Mouse (Mus musculus) layer of hippocampus, adult 11-12 months (tissue): ENCODE results near the gene Fbxo39.
A peak's percentile ranks its signal among the peaks of the same experiment; 100 is the strongest.

ENCODE experiments used
- DNase-seq: peaks from one replicate; pipeline ENCODE4 v3.0.0; 2022; ENCODE audit warnings: low spot score

The Fbxo39 gene

DNA sequence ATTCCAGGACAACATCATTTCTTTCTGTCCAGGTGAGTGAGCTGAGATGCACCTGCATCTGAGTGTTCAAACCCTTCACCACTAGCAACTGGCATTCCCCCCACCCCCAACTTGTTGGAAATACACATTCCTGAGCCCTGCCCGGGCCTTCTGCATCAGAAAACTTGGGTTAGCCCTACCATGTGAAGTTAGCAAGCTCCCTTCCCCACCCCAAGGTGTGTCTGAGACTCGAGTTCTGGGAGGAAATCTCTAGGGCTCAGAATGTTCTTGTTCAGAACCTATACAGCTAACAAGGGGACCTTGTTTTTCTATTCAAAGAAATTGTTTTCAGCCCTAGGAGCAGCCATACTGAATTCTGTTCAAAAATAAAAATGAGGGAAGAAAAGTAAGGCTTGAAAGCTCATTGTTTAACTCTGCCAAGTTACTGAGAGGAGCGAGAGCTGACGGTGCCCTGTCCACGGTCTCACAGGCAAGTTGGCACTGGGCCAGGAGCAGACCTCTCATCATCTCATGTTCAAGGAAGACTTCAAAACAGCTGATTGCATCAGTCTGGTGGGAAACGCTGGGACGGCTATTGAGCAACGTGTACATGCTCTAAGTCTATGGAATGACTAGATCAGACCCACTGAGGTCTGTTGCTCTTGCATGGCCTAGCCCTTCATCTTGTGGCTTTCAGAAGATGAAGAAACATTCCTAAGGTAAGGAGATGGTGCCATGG is 49.4 kb downstream of the Fbxo39 start:
- DNase-seq, result no peak

DNA sequence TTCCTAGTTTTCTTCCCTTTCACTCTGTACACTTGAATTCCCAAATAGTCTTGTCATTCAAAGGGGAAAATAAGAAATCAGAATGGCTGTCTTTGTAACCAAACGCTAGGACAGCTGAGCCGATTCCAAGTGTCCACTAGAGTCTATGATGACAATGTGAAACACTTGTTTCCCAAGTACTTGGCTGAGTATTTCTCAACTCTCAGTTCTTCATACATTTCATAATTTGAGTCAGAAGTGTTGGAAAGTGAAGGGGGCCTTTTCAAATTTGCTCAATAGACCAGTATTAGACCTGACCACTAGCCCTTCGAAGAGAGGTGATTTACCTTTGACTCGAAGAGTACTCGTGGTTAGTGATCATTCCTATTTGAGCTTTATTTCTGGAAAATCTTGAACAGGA is 50.3 kb downstream of the Fbxo39 start:
- DNase-seq, result no peak

DNA sequence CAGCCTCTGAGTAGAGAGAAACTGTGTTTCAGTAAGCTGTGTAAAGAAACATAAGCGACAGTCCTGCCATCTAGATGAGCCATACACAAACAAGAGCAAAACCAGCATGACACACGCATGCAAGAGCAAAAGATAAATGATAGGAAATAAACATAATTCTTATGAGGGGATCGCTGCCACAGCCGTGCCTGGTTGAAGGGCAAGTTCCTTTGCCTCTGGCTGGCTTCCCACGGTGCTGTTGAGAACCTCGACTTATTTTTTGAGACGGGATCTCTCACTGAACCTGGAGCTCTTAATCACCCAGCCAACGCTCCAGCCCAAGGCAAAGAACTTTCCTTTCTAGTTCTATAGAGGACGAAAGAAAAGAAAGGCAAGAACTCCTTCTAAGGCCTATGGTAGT is 51.9 kb downstream of the Fbxo39 start:
- no peak for DNase-seq

DNA sequence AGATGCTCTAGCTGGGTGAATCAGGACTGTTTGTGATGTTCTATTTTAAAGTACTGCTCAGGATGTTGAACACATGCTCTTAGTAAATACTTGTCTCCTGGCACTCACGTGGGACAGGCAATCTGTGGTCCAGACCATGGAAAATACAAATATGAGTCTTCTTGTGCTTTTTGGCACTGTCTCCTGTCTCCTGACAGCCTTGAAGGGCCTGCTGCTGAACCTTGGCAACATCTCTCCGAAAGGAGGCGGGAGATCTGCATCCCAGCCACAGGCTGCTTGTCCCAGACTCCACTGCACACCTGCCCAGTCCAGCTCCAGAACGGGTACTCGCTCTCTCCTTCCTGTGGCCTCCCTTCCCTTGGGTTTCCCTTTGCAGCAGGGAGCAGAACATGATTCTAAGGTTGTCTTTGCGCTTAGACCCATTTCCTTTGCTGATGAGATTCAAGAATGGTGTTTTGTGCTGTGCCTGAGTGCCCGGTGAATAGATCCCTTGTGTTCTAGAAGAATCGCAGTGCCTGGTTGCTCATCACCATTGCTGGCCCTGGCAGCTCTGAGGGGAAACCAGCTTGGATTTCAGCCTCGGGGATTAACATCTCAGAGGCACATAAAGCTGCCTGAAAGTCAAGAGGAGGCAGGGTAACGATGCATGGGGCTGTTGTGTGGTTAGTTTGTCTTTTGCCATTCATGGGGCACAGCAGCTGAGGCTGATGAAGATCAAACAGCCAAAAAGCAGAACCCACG is 53.9 kb downstream of the Fbxo39 start:
- DNase-seq, result peak; percentile 28
